Mouse (Mus musculus): ENCODE results near the gene Eif4b. TPM values are rescaled to one million over a fixed set of nuclear protein-coding genes. Genes with fewer than 3 reads are reported as not detected.

Eif4b gene
- polyA plus RNA-seq, 1 experiment = 59.7 TPM

GRCm38 (mm10) chr15:102105764-102106730 lies 32.5 kb downstream of the Eif4b start:
- Histone ChIP-seq H3K27me3 (ENCODE audit: control insufficient read depth, insufficient read depth, low read length) (no peaks in the 10 kb centered on the region), H3K36me3 (ENCODE audit: control insufficient read depth, insufficient read depth, low read length) (no peaks in the 10 kb centered on the region), H3K27ac (ENCODE audit: insufficient read depth, low read length) (no peak overlapping the region), H3K4me1 (ENCODE audit: control insufficient read depth, insufficient read depth, insufficient read length) (peaks cover 7% of the 10 kb centered on the region; the same call in 1 of the 2 replicates), H3K4me3 (ENCODE audit: extremely low read depth, insufficient read depth, insufficient read length) (no peak overlapping the region)
- 18% methylated on average over 18 of the region's 18 CpGs for WGBS
- TF ChIP-seq CTCF (IDR thresholded peaks at IDR 0.05; ENCODE audit: extremely low read depth, insufficient read depth, insufficient read length, insufficient replicate concordance) (no peak), POLR2A (IDR thresholded peaks at IDR 0.05; ENCODE audit: low read depth, low read length) (no peak)
- DNase-seq (ENCODE audit: low read depth in 1 of 2, low spot score in 2 of 2) = no peak

GRCm38 (mm10) chr15:102106754-102107456 lies 33.3 kb downstream of the Eif4b start:
- H3K4me1 ChIP-seq (ENCODE audit: control insufficient read depth, insufficient read depth, insufficient read length) = peaks cover 7% of the 10 kb centered on the region; the same call in 1 of the 2 replicates
- H3K36me3 ChIP-seq (ENCODE audit: control insufficient read depth, insufficient read depth, low read length) = no peaks in the 10 kb centered on the region
- no peak for DNase-seq (ENCODE audit: low read depth in 1 of 2, low spot score in 2 of 2)
- 37% methylated on average over 38 of the region's 38 CpGs for WGBS
- no peaks in the 10 kb centered on the region for H3K27me3 ChIP-seq (ENCODE audit: control insufficient read depth, insufficient read depth, low read length)
- H3K4me3 ChIP-seq (ENCODE audit: extremely low read depth, insufficient read depth, insufficient read length) = peak overlapping the region; percentile 41; the same call in 1 of the 2 replicates
- no peak for TF ChIP-seq POLR2A (IDR thresholded peaks at IDR 0.05; ENCODE audit: low read depth, low read length)
- no peak for TF ChIP-seq CTCF (IDR thresholded peaks at IDR 0.05; ENCODE audit: extremely low read depth, insufficient read depth, insufficient read length, insufficient replicate concordance)
- no peak overlapping the region for H3K27ac ChIP-seq (ENCODE audit: insufficient read depth, low read length)

GRCm38 (mm10) chr15:102107689-102108573 lies 34.4 kb downstream of the Eif4b start:
- Histone ChIP-seq H3K4me3 (ENCODE audit: extremely low read depth, insufficient read depth, insufficient read length) (no peak overlapping the region), H3K4me1 (ENCODE audit: control insufficient read depth, insufficient read depth, insufficient read length) (peaks cover 7% of the 10 kb centered on the region; the same call in 1 of the 2 replicates), H3K27me3 (ENCODE audit: control insufficient read depth, insufficient read depth, low read length) (no peaks in the 10 kb centered on the region), H3K27ac (ENCODE audit: insufficient read depth, low read length) (no peak overlapping the region), H3K36me3 (ENCODE audit: control insufficient read depth, insufficient read depth, low read length) (no peaks in the 10 kb centered on the region)
- no peak for TF ChIP-seq POLR2A (IDR thresholded peaks at IDR 0.05; ENCODE audit: low read depth, low read length)
- TF ChIP-seq CTCF (IDR thresholded peaks at IDR 0.05; ENCODE audit: extremely low read depth, insufficient read depth, insufficient read length, insufficient replicate concordance) = peak; percentile 53; the same call in 1 of the 2 replicates
- DNase-seq (ENCODE audit: low read depth in 1 of 2, low spot score in 2 of 2) = peak; percentile 45 to 64
- WGBS = 46% methylated on average over 13 of the region's 13 CpGs

- no peaks in the 10 kb centered on the region for H3K27me3 ChIP-seq (ENCODE audit: control insufficient read depth, insufficient read depth, low read length)
- 57% methylated on average over 18 of the region's 18 CpGs for WGBS
- H3K36me3 ChIP-seq (ENCODE audit: control insufficient read depth, insufficient read depth, low read length) = no peaks in the 10 kb centered on the region
- H3K4me3 ChIP-seq (ENCODE audit: extremely low read depth, insufficient read depth, insufficient read length) = no peak overlapping the region
- H3K27ac ChIP-seq (ENCODE audit: insufficient read depth, low read length) = no peak overlapping the region
- DNase-seq (ENCODE audit: low read depth in 1 of 2, low spot score in 2 of 2) = peak; percentile 57 to 66
- H3K4me1 ChIP-seq (ENCODE audit: control insufficient read depth, insufficient read depth, insufficient read length) = peaks cover 7% of the 10 kb centered on the region; the same call in 1 of the 2 replicates
- TF ChIP-seq CTCF (IDR thresholded peaks at IDR 0.05; ENCODE audit: extremely low read depth, insufficient read depth, insufficient read length, insufficient replicate concordance) (peak; percentile 68), POLR2A (IDR thresholded peaks at IDR 0.05; ENCODE audit: low read depth, low read length) (no peak)
Observed at GRCm38 (mm10) chr15:102108651-102109525, 35.3 kb downstream of the Eif4b start.

- no peaks in the 10 kb centered on the region for H3K27me3 ChIP-seq (ENCODE audit: control insufficient read depth, insufficient read depth, low read length)
- TF ChIP-seq POLR2A (IDR thresholded peaks at IDR 0.05; ENCODE audit: low read depth, low read length) = no peak
- TF ChIP-seq CTCF (IDR thresholded peaks at IDR 0.05; ENCODE audit: extremely low read depth, insufficient read depth, insufficient read length, insufficient replicate concordance) = no peak
Observed at GRCm38 (mm10) chr15:102110271-102110670, 36.7 kb downstream of the Eif4b start.

More at GRCm38 (mm10) chr15:102110271-102110670, 36.7 kb downstream of the Eif4b start:
- WGBS = 83% methylated on average over 7 of the region's 7 CpGs
- DNase-seq (ENCODE audit: low read depth in 1 of 2, low spot score in 2 of 2) = no peak
- H3K36me3 ChIP-seq (ENCODE audit: control insufficient read depth, insufficient read depth, low read length) = no peaks in the 10 kb centered on the region
- H3K27ac ChIP-seq (ENCODE audit: insufficient read depth, low read length) = no peak overlapping the region
- H3K4me1 ChIP-seq (ENCODE audit: control insufficient read depth, insufficient read depth, insufficient read length) = peaks cover 7% of the 10 kb centered on the region; the same call in 1 of the 2 replicates
- no peak overlapping the region for H3K4me3 ChIP-seq (ENCODE audit: extremely low read depth, insufficient read depth, insufficient read length)

Data from spleen, adult 2 months (tissue).